Mouse (Mus musculus) embryonic fibroblast, embryonic 13.5 days (primary cell): ENCODE data around the gene BC004004. TPM values are rescaled to one million over a fixed set of nuclear protein-coding genes. Genes with fewer than 3 reads are reported as not detected.

Experiments
- H3K27ac ChIP-seq: 2 replicates; pipeline ENCODE4 v1.5.1; 2012; ENCODE audit warnings: low read length, control low read depth, inconsistent platforms; ENCODE audit not compliant: insufficient read depth
- H3K4me1 ChIP-seq: 2 replicates; pipeline ENCODE4 v1.6.1; 2011; ENCODE audit warnings: low read length; ENCODE audit not compliant: control insufficient read depth, insufficient read depth
- H3K4me3 ChIP-seq: 2 replicates; pipeline ENCODE4 v1.5.1; 2011; ENCODE audit warnings: mild to moderate bottlenecking, control low read depth, low read length; ENCODE audit not compliant: insufficient read depth
- CTCF ChIP-seq: IDR thresholded peaks from 2 replicates; pipeline ENCODE4 v1.5.1; 2011; ENCODE audit warnings: mild to moderate bottlenecking, control low read depth, low read length, moderate library complexity, borderline replicate concordance; ENCODE audit not compliant: insufficient read depth
- POLR2A ChIP-seq: IDR thresholded peaks from 2 replicates; pipeline ENCODE4 v1.6.1; 2011; ENCODE audit warnings: low read depth, mild to moderate bottlenecking, control low read depth, low read length, moderate library complexity
- polyA plus RNA-seq: library from polyadenylated mRNA; stranded (reverse); fragments of >200 nt; gene quantifications from 2 replicates; pipeline ENCODE4 v1.2.4, GENCODE M21; 2011; ENCODE audit warnings: low read depth; ENCODE audit not compliant: missing spikeins, insufficient read length

The BC004004 gene
- polyA plus RNA-seq, 1 experiment = 112 TPM

GRCm38 (mm10) chr17:29292996-29293395, 24.4 kb downstream of the BC004004 start:
- Histone ChIP-seq H3K27ac (no peak overlapping the region), H3K4me1 (peaks cover 4% of the 10 kb centered on the region), H3K4me3 (no peak overlapping the region)
- TF ChIP-seq CTCF (no peak), POLR2A (no peak)

- TF ChIP-seq CTCF = no peak
- no peak for TF ChIP-seq POLR2A
- Histone ChIP-seq H3K4me3 (no peak overlapping the region), H3K27ac (no peak overlapping the region)
Measured at GRCm38 (mm10) chr17:29293807-29294605, 25.4 kb downstream of the BC004004 start.

GRCm38 (mm10) chr17:29295835-29296234, 27.2 kb downstream of the BC004004 start:
- peaks cover 4% of the 10 kb centered on the region for H3K4me1 ChIP-seq
- H3K27ac ChIP-seq = no peak overlapping the region
- TF ChIP-seq CTCF (no peak), POLR2A (no peak)
- no peak overlapping the region for H3K4me3 ChIP-seq

More at GRCm38 (mm10) chr17:29293807-29294605, 25.4 kb downstream of the BC004004 start:
- peaks cover 4% of the 10 kb centered on the region for H3K4me1 ChIP-seq

- TF ChIP-seq CTCF (no peak), POLR2A (no peak)
- Histone ChIP-seq H3K4me1 (peaks cover 4% of the 10 kb centered on the region), H3K4me3 (no peak overlapping the region), H3K27ac (no peak overlapping the region; the same call in 1 of the 2 replicates)
Measured at GRCm38 (mm10) chr17:29297321-29297720, 28.7 kb downstream of the BC004004 start.

GRCm38 (mm10) chr17:29297813-29298212, 29.2 kb downstream of the BC004004 start:
- TF ChIP-seq POLR2A (no peak), CTCF (no peak)
- Histone ChIP-seq H3K4me1 (peaks cover 4% of the 10 kb centered on the region), H3K4me3 (no peak overlapping the region), H3K27ac (no peak overlapping the region; the same call in 1 of the 2 replicates)

- Histone ChIP-seq H3K4me3 (no peak overlapping the region), H3K27ac (no peak overlapping the region), H3K4me1 (peaks cover 5% of the 10 kb centered on the region)
- TF ChIP-seq CTCF = no peak
- TF ChIP-seq POLR2A = no peak
Measured at GRCm38 (mm10) chr17:29299282-29299681, 30.7 kb downstream of the BC004004 start.

- no peak overlapping the region for H3K27ac ChIP-seq
- H3K4me1 ChIP-seq = peaks cover 13% of the 10 kb centered on the region
- no peak for TF ChIP-seq POLR2A
- no peak for TF ChIP-seq CTCF
- no peak overlapping the region for H3K4me3 ChIP-seq
Measured at GRCm38 (mm10) chr17:29300926-29301325, 32.3 kb downstream of the BC004004 start.

GRCm38 (mm10) chr17:29301421-29301820, 32.8 kb downstream of the BC004004 start:
- Histone ChIP-seq H3K4me3 (no peak overlapping the region), H3K27ac (no peak overlapping the region), H3K4me1 (peaks cover 13% of the 10 kb centered on the region)
- TF ChIP-seq CTCF = no peak
- no peak for TF ChIP-seq POLR2A

GRCm38 (mm10) chr17:29302149-29302548, 33.6 kb downstream of the BC004004 start:
- H3K27ac ChIP-seq = no peak overlapping the region
- no peak overlapping the region for H3K4me3 ChIP-seq
- H3K4me1 ChIP-seq = peaks cover 8% of the 10 kb centered on the region
- no peak for TF ChIP-seq CTCF
- TF ChIP-seq POLR2A = no peak

- peaks cover 8% of the 10 kb centered on the region for H3K4me1 ChIP-seq
- TF ChIP-seq POLR2A (no peak), CTCF (no peak)
- H3K4me3 ChIP-seq = no peak overlapping the region
- H3K27ac ChIP-seq = no peak overlapping the region
Measured at GRCm38 (mm10) chr17:29303087-29303486, 34.5 kb downstream of the BC004004 start.
